Mouse (Mus musculus): ENCODE data around the gene 5730522E02Rik.

GRCm38 (mm10) chr11:26128385-26128784 lies 82.2 kb downstream of the 5730522E02Rik start:
- TF ChIP-seq CTCF (IDR thresholded peaks at IDR 0.05; ENCODE audit: low read depth, low read length), result no peak
- no peak for TF ChIP-seq POLR2A (IDR thresholded peaks at IDR 0.05; ENCODE audit: borderline replicate concordance, low read depth, low read length)
